Mouse (Mus musculus) neural tube, embryonic 15.5 days (tissue): Measurements from ENCODE around the gene Gcn1l1. TPM values are rescaled to one million over a fixed set of nuclear protein-coding genes. Genes with fewer than 3 reads are reported as not detected.
A peak's percentile ranks its signal among the peaks of the same experiment; 100 is the strongest.

Source experiments
- ATAC-seq: fragments of 200-750 bp; cut with Nextera tagmentation; 2 replicates; pipeline ENCODE4 v1.8.0; 2017; ENCODE audit warnings: mild to moderate bottlenecking, moderate TSS enrichment, moderate library complexity; ENCODE audit not compliant: low FRiP score
- H3K27ac ChIP-seq: fragments of 300-500 bp; sonication (generic); replicated peaks from 2 replicates; pipeline ENCODE4 v1.5.1; 2015; ENCODE audit warnings: mild to moderate bottlenecking, inconsistent platforms
- H3K27me3 ChIP-seq: fragments of 300-500 bp; sonication (generic); replicated peaks from 2 replicates; pipeline ENCODE4 v1.6.1; 2015; ENCODE audit warnings: inconsistent platforms
- H3K36me3 ChIP-seq: fragments of 300-500 bp; sonication (generic); 2 replicates; pipeline ENCODE4 v1.6.1; 2015; ENCODE audit warnings: inconsistent platforms
- H3K4me1 ChIP-seq: fragments of 300-500 bp; sonication (generic); 2 replicates; pipeline ENCODE4 v1.6.1; 2015; ENCODE audit warnings: inconsistent platforms
- H3K4me2 ChIP-seq: fragments of 300-500 bp; sonication (generic); 2 replicates; pipeline ENCODE4 v1.6.1; 2015; ENCODE audit warnings: inconsistent platforms, mild to moderate bottlenecking, moderate library complexity
- H3K4me3 ChIP-seq: fragments of 300-500 bp; sonication (generic); replicated peaks from 2 replicates; pipeline ENCODE4 v1.5.1; 2015; ENCODE audit warnings: mild to moderate bottlenecking, inconsistent platforms
- H3K9ac ChIP-seq: fragments of 300-500 bp; sonication (generic); replicated peaks from 2 replicates; pipeline ENCODE4 v1.6.1; 2015; ENCODE audit warnings: mild to moderate bottlenecking, inconsistent platforms
- H3K9me3 ChIP-seq: fragments of 300-500 bp; sonication (generic); replicated peaks from 2 replicates; pipeline ENCODE4 v1.6.1; 2016; ENCODE audit warnings: inconsistent platforms
- WGBS: fragments of 180-500 bp; shearing (Covaris S2); methylation state at CpG from one replicate; pipeline ENCODE4 v1.1.7; 2015; ENCODE audit warnings: mixed read lengths; 5-methylcytosine and 5-hydroxymethylcytosine counted together
- polyA plus RNA-seq: library from polyadenylated mRNA; unstranded; fragments of >200 nt; fragmentation: Nextera tagmentation; extraction: Ambion mirVana; gene quantifications from 2 replicates; pipeline ENCODE4 v1.2.1, GENCODE M21; 2015

Gene Gcn1l1
- polyA plus RNA-seq, 1 experiment from 2014 or later, result 35.7 TPM

GRCm38 (mm10) chr5:115650885-115651284 lies 85.8 kb downstream of the Gcn1l1 start:
- H3K4me2 ChIP-seq, result no peak overlapping the region

GRCm38 (mm10) chr5:115651821-115652220 lies 86.8 kb downstream of the Gcn1l1 start:
- no peaks in the 10 kb centered on the region for H3K9me3 ChIP-seq
- WGBS, result 87% methylated on average over 10 of the region's 10 CpGs
- H3K27ac ChIP-seq, result peak overlapping the region; percentile 90
- peaks cover 18% of the 10 kb centered on the region for H3K4me1 ChIP-seq
- no peak for ATAC-seq
- no peak overlapping the region for H3K4me3 ChIP-seq
- H3K9ac ChIP-seq, result peak overlapping the region; percentile 26
- H3K4me2 ChIP-seq, result peak overlapping the region; percentile 78
- H3K27me3 ChIP-seq, result no peaks in the 10 kb centered on the region
- peaks cover 35% of the 10 kb centered on the region for H3K36me3 ChIP-seq

More at GRCm38 (mm10) chr5:115650885-115651284, 85.8 kb downstream of the Gcn1l1 start:
- no peaks in the 10 kb centered on the region for H3K9me3 ChIP-seq
- H3K36me3 ChIP-seq, result peaks cover 42% of the 10 kb centered on the region
- ATAC-seq, result no peak
- no peak overlapping the region for H3K27ac ChIP-seq
- H3K9ac ChIP-seq, result no peak overlapping the region
- 91% methylated on average over 10 of the region's 10 CpGs for WGBS
- no peak overlapping the region for H3K4me3 ChIP-seq
- H3K27me3 ChIP-seq, result no peaks in the 10 kb centered on the region
- H3K4me1 ChIP-seq, result peaks cover 18% of the 10 kb centered on the region

- Histone ChIP-seq H3K27ac (peak overlapping the region; percentile 90), H3K4me2 (peak overlapping the region; percentile 78), H3K4me1 (peaks cover 18% of the 10 kb centered on the region), H3K9ac (peak overlapping the region; percentile 60), H3K9me3 (no peaks in the 10 kb centered on the region), H3K36me3 (peaks cover 35% of the 10 kb centered on the region), H3K4me3 (peak overlapping the region; percentile 44), H3K27me3 (no peaks in the 10 kb centered on the region)
- 4% methylated on average over 35 of the region's 35 CpGs for WGBS
- ATAC-seq, result peak; percentile 99
Observed at GRCm38 (mm10) chr5:115652681-115653575, 87.9 kb downstream of the Gcn1l1 start.

GRCm38 (mm10) chr5:115653776-115654175 lies 88.7 kb downstream of the Gcn1l1 start:
- WGBS, result 93% methylated on average over 12 of the region's 12 CpGs
- peaks cover 34% of the 10 kb centered on the region for H3K36me3 ChIP-seq
- no peak overlapping the region for H3K27ac ChIP-seq
- no peaks in the 10 kb centered on the region for H3K9me3 ChIP-seq
- H3K4me2 ChIP-seq, result no peak overlapping the region
- H3K4me1 ChIP-seq, result peaks cover 18% of the 10 kb centered on the region
- no peak overlapping the region; the same call in 1 of the 2 replicates for H3K9ac ChIP-seq
- no peak overlapping the region for H3K4me3 ChIP-seq
- ATAC-seq, result no peak
- H3K27me3 ChIP-seq, result no peaks in the 10 kb centered on the region

GRCm38 (mm10) chr5:115656677-115657076 lies 91.6 kb downstream of the Gcn1l1 start:
- peaks cover 11% of the 10 kb centered on the region for H3K4me1 ChIP-seq
- peaks cover 31% of the 10 kb centered on the region for H3K36me3 ChIP-seq
- no peak overlapping the region for H3K4me2 ChIP-seq
- H3K9ac ChIP-seq, result no peak overlapping the region
- no peaks in the 10 kb centered on the region for H3K9me3 ChIP-seq
- ATAC-seq, result no peak
- H3K27ac ChIP-seq, result no peak overlapping the region
- H3K4me3 ChIP-seq, result no peak overlapping the region
- no peaks in the 10 kb centered on the region for H3K27me3 ChIP-seq
- 82% methylated on average over 6 of the region's 6 CpGs for WGBS

- Histone ChIP-seq H3K9me3 (no peaks in the 10 kb centered on the region), H3K4me3 (no peak overlapping the region), H3K4me2 (no peak overlapping the region), H3K27me3 (no peaks in the 10 kb centered on the region), H3K4me1 (peaks cover 5% of the 10 kb centered on the region), H3K27ac (no peak overlapping the region), H3K9ac (no peak overlapping the region), H3K36me3 (peaks cover 33% of the 10 kb centered on the region)
- WGBS, result 76% methylated on average over 1 of the region's 1 CpGs
- ATAC-seq, result no peak
Observed at GRCm38 (mm10) chr5:115657234-115657633, 92.2 kb downstream of the Gcn1l1 start.

GRCm38 (mm10) chr5:115658352-115658751 lies 93.3 kb downstream of the Gcn1l1 start:
- 84% methylated on average over 6 of the region's 6 CpGs for WGBS
- Histone ChIP-seq H3K4me1 (no peaks in the 10 kb centered on the region), H3K4me3 (no peak overlapping the region), H3K4me2 (no peak overlapping the region), H3K9ac (no peak overlapping the region), H3K27ac (no peak overlapping the region), H3K36me3 (peaks cover 41% of the 10 kb centered on the region), H3K9me3 (no peaks in the 10 kb centered on the region), H3K27me3 (no peaks in the 10 kb centered on the region)
- ATAC-seq, result no peak

- 85% methylated on average over 22 of the region's 22 CpGs for WGBS
- H3K36me3 ChIP-seq, result peaks cover 43% of the 10 kb centered on the region
- no peaks in the 10 kb centered on the region for H3K27me3 ChIP-seq
- H3K4me2 ChIP-seq, result no peak overlapping the region
- ATAC-seq, result no peak
- no peak overlapping the region for H3K4me3 ChIP-seq
- H3K4me1 ChIP-seq, result peaks cover 4% of the 10 kb centered on the region; the same call in 1 of the 2 replicates
- H3K27ac ChIP-seq, result no peak overlapping the region
- H3K9ac ChIP-seq, result no peak overlapping the region
- no peaks in the 10 kb centered on the region for H3K9me3 ChIP-seq
Observed at GRCm38 (mm10) chr5:115662658-115663057, 97.6 kb downstream of the Gcn1l1 start.

GRCm38 (mm10) chr5:115666366-115667065 lies 101.5 kb downstream of the Gcn1l1 start:
- H3K27ac ChIP-seq, result peak overlapping the region; percentile 11; the same call in 1 of the 2 replicates
- H3K27me3 ChIP-seq, result no peaks in the 10 kb centered on the region
- H3K4me1 ChIP-seq, result peaks cover 4% of the 10 kb centered on the region; the same call in 1 of the 2 replicates
- WGBS, result 60% methylated on average over 8 of the region's 8 CpGs
- H3K36me3 ChIP-seq, result peaks cover 29% of the 10 kb centered on the region; the same call in 1 of the 2 replicates
- H3K9ac ChIP-seq, result no peak overlapping the region
- H3K9me3 ChIP-seq, result no peaks in the 10 kb centered on the region
- ATAC-seq, result no peak
- no peak overlapping the region for H3K4me2 ChIP-seq
- H3K4me3 ChIP-seq, result no peak overlapping the region

- no peak overlapping the region for H3K9ac ChIP-seq
- no peaks in the 10 kb centered on the region for H3K27me3 ChIP-seq
- no peak overlapping the region for H3K4me3 ChIP-seq
- H3K4me2 ChIP-seq, result no peak overlapping the region
- ATAC-seq, result no peak
- peaks cover 4% of the 10 kb centered on the region; the same call in 1 of the 2 replicates for H3K4me1 ChIP-seq
- H3K9me3 ChIP-seq, result no peaks in the 10 kb centered on the region
- 0 out of 2 replicates have a peak overlapping the region, but pooled peaks have one; percentile 11 for H3K27ac ChIP-seq
- H3K36me3 ChIP-seq, result peaks cover 28% of the 10 kb centered on the region; the same call in 1 of the 2 replicates
- 87% methylated on average over 8 of the region's 8 CpGs for WGBS
Observed at GRCm38 (mm10) chr5:115667210-115667609, 102.2 kb downstream of the Gcn1l1 start.

GRCm38 (mm10) chr5:115667894-115668293 lies 102.8 kb downstream of the Gcn1l1 start:
- Histone ChIP-seq H3K36me3 (peaks cover 23% of the 10 kb centered on the region; the same call in 1 of the 2 replicates), H3K9ac (no peak overlapping the region), H3K9me3 (no peaks in the 10 kb centered on the region), H3K4me2 (no peak overlapping the region), H3K4me3 (no peak overlapping the region), H3K27me3 (no peaks in the 10 kb centered on the region), H3K27ac (no peak overlapping the region), H3K4me1 (peaks cover 4% of the 10 kb centered on the region; the same call in 1 of the 2 replicates)
- ATAC-seq, result no peak
- WGBS, result 25% methylated on average over 7 of the region's 7 CpGs
